Mouse (Mus musculus) ES-E14 (cell line): ENCODE measurements around the gene Rassf6. TPM values are rescaled to one million over a fixed set of nuclear protein-coding genes. Genes with fewer than 3 reads are reported as not detected.

Source experiments
- DNase-seq: peaks from one replicate; pipeline ENCODE4 v3.0.0-alpha.2; 2013; ENCODE audit warnings: low read depth, low spot score
- H3K27ac ChIP-seq: 2 replicates; pipeline ENCODE4 v1.5.1; 2012; ENCODE audit warnings: low read depth, mild to moderate bottlenecking, low read length, moderate library complexity, mixed read lengths; ENCODE audit not compliant: poor library complexity, insufficient read depth, severe bottlenecking
- H3K36me3 ChIP-seq: 2 replicates; pipeline ENCODE4 v1.6.1; 2012; ENCODE audit warnings: mild to moderate bottlenecking, low read length, moderate library complexity, mixed read lengths; ENCODE audit not compliant: control insufficient read depth, poor library complexity, insufficient read depth, severe bottlenecking
- H3K4me1 ChIP-seq, 2 experiments: fragments of 150-350 bp in 1 of 2; sonication (generic) in 1 of 2; 2 replicates each; pipeline ENCODE4 v1.6.1; 2012; ENCODE audit warnings: low read length in 2 of 2, mild to moderate bottlenecking in 1 of 2, mixed read lengths in 1 of 2; ENCODE audit not compliant: control insufficient read depth in 2 of 2, insufficient read depth in 2 of 2, poor library complexity in 1 of 2
- H3K4me3 ChIP-seq, 2 experiments: fragments of 150-350 bp in 1 of 2; sonication (generic) in 1 of 2; 2 replicates each; pipeline ENCODE4 v1.5.1; 2012; ENCODE audit warnings: low read length in 2 of 2, low read depth in 1 of 2, mild to moderate bottlenecking in 1 of 2, mixed read lengths in 1 of 2; ENCODE audit not compliant: insufficient read depth in 1 of 2, poor library complexity in 1 of 2, severe bottlenecking in 1 of 2
- H3K9ac ChIP-seq: 2 replicates; pipeline ENCODE4 v1.6.1; 2012; ENCODE audit warnings: low read depth, mild to moderate bottlenecking, low read length, mixed read lengths; ENCODE audit not compliant: poor library complexity, insufficient read depth, severe bottlenecking
- H3K9me3 ChIP-seq: fragments of 150-350 bp; sonication (generic); 2 replicates; pipeline ENCODE4 v1.6.1; 2012; ENCODE audit warnings: low read depth, mild to moderate bottlenecking, low read length; ENCODE audit not compliant: control insufficient read depth, insufficient read depth
- CHD2 ChIP-seq: IDR thresholded peaks from 2 replicates; pipeline ENCODE4 v1.6.1; 2014; ENCODE audit warnings: mild to moderate bottlenecking, low read depth, low read length, inconsistent platforms
- HCFC1 ChIP-seq: IDR thresholded peaks from 2 replicates; pipeline ENCODE4 v1.6.1; 2012; ENCODE audit warnings: low read length, inconsistent platforms, borderline replicate concordance; ENCODE audit not compliant: insufficient read depth
- MAFK ChIP-seq: IDR thresholded peaks from 2 replicates; pipeline ENCODE4 v1.6.1; 2014; ENCODE audit warnings: mild to moderate bottlenecking, low read depth, low read length, inconsistent platforms; ENCODE audit not compliant: insufficient read depth
- ZC3H11A ChIP-seq: IDR thresholded peaks from 2 replicates; pipeline ENCODE4 v1.6.1; 2012; ENCODE audit warnings: low read depth, mild to moderate bottlenecking, inconsistent platforms, low read length, borderline replicate concordance
- ZNF384 ChIP-seq: IDR thresholded peaks from 2 replicates; pipeline ENCODE4 v1.6.1; 2012; ENCODE audit warnings: low read depth, low read length, inconsistent platforms
- in situ Hi-C, 2 experiments: fragments of 600-800 bp; cut with MboI; formaldehyde crosslinking; loops; one replicate each; pipeline ENCODE4 v1.15.1; 2025; ENCODE audit warnings: low sequenced_read_pairs in 2 of 2, inconsistent platforms in 1 of 2; ENCODE audit not compliant: unreplicated experiment in 2 of 2
- total RNA-seq: library from RNA; depleted of rRNA; stranded (reverse); fragments of 300-350 nt; gene quantifications from 2 replicates; pipeline ENCODE4 v1.2.3, GENCODE M21; 2012

The Rassf6 gene
- total RNA-seq, 1 experiment, result 1.7 TPM

DNA sequence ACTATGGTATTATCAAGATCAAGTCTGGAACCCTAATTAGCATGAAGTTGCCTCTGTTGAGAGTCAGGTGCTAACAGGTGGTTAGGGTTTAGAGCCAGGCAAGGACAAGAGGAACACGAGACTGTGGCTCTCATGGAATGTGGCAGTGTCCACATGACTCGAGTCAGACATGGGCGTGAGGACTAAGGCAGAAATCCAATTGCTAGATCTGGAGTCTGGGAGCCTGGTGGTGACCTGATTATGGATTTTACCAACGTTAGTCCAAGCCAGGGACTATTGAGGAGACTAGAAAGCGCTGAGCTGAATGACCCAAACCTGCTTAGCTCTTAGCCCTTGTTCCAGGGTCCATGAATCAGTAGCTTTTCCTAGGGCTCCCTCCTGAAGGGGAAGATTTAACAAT lies 72.7 kb downstream of the Rassf6 start:
- Histone ChIP-seq H3K9me3 (no peaks in the 10 kb centered on the region), H3K9ac (no peak overlapping the region), H3K4me3 (no peak overlapping the region), H3K4me1 (no peaks in the 10 kb centered on the region), H3K27ac (no peak overlapping the region), H3K36me3 (no peaks in the 10 kb centered on the region)
- TF ChIP-seq HCFC1, result no peak
- no peak for TF ChIP-seq ZNF384
- no peak for TF ChIP-seq MAFK
- no peak for TF ChIP-seq CHD2
- no peak for TF ChIP-seq ZC3H11A
- no peak for DNase-seq
- in situ Hi-C loops, result no loop called here

DNA sequence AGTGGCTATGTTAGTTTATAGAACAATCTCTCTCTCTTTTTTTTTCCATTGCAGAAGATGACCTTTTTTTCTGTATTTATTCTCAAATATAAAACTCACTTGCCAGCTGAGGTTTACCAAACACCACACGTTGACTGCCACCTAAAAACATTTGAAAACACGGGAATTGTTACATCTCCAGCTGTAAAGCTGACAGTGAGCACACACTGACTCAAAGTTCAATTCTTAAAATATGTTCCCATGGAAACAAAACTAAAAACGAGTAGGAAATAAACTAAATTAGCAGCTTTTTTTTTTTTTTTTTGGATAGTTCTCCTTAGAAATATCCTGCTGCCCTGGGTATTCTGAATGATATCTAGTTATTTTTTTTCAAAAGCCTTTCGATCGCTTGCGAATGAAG lies 75.3 kb downstream of the Rassf6 start:
- Histone ChIP-seq H3K4me3 (no peak overlapping the region), H3K4me1 (no peaks in the 10 kb centered on the region), H3K27ac (no peak overlapping the region), H3K36me3 (no peaks in the 10 kb centered on the region), H3K9ac (no peak overlapping the region), H3K9me3 (no peaks in the 10 kb centered on the region)
- DNase-seq, result no peak
- TF ChIP-seq CHD2 (no peak), MAFK (no peak), ZNF384 (no peak), HCFC1 (no peak), ZC3H11A (no peak)
- in situ Hi-C loops, result no loop called here

- in situ Hi-C loops, result no loop called here
- DNase-seq, result no peak
- Histone ChIP-seq H3K36me3 (no peaks in the 10 kb centered on the region), H3K9ac (no peak overlapping the region), H3K27ac (no peak overlapping the region), H3K4me3 (no peak overlapping the region), H3K9me3 (no peaks in the 10 kb centered on the region), H3K4me1 (no peaks in the 10 kb centered on the region)
- TF ChIP-seq CHD2 (no peak), ZNF384 (no peak), ZC3H11A (no peak), HCFC1 (no peak), MAFK (no peak)
Measured at GRCm38 (mm10) chr5:90564161-90564560, 76.3 kb downstream of the Rassf6 start.

GRCm38 (mm10) chr5:90562880-90563279 lies 77.6 kb downstream of the Rassf6 start:
- DNase-seq, result no peak
- Histone ChIP-seq H3K9me3 (no peaks in the 10 kb centered on the region), H3K36me3 (no peaks in the 10 kb centered on the region), H3K4me1 (no peaks in the 10 kb centered on the region), H3K9ac (no peak overlapping the region), H3K4me3 (no peak overlapping the region), H3K27ac (no peak overlapping the region)
- in situ Hi-C loops, result no loop called here
- TF ChIP-seq CHD2, result no peak
- no peak for TF ChIP-seq ZNF384
- no peak for TF ChIP-seq HCFC1
- no peak for TF ChIP-seq MAFK
- no peak for TF ChIP-seq ZC3H11A

GRCm38 (mm10) chr5:90561721-90562275 lies 78.7 kb downstream of the Rassf6 start:
- Histone ChIP-seq H3K9ac (no peak overlapping the region), H3K36me3 (no peaks in the 10 kb centered on the region), H3K4me1 (no peaks in the 10 kb centered on the region), H3K27ac (no peak overlapping the region), H3K9me3 (no peaks in the 10 kb centered on the region), H3K4me3 (no peak overlapping the region)
- in situ Hi-C loops, result no loop called here
- TF ChIP-seq CHD2 (no peak), ZC3H11A (no peak), ZNF384 (no peak), HCFC1 (no peak), MAFK (no peak)
- DNase-seq, result no peak
